Mouse (Mus musculus): ENCODE measurements around the gene Serpina9. TPM values are rescaled to one million over a fixed set of nuclear protein-coding genes. Genes with fewer than 3 reads are reported as not detected.
"Not testable (repeated sequence)": the region's sequence is repeated elsewhere in the genome, so short reads cannot be mapped to it uniquely, and the experiment has no call there.

Gene Serpina9
- total and polyA plus RNA-seq, 3 experiments, result 0.06 TPM; not detected in 2

DNA sequence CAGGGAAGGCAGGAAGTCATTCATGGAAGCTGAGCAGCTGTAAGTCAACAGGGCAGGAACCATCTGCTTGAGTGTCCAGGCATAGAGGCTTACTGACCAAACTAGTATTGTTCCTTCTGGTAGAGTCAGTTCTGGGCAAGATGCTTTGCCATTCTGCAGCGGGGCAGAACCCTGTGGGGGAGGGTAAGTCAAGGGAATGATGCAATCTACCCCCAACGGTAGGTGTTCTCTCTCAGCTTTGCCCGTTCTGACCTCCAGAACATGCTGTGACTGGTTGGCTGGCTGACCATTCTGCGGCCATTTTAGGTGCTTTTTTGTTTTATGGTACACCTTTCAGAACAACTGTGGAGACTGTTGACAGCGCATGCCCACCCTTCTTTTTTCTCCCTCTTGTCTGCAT, 51.2 kb downstream of the Serpina9 start:
- Histone ChIP-seq H3K4me3 (ENCODE audit: control insufficient read depth in 1 of 2, insufficient read depth in 1 of 2, low read depth in 2 of 2, low read length in 2 of 2) (no peak overlapping the region), H3K4me1 (ENCODE audit: control insufficient read depth in 1 of 2, insufficient read depth in 2 of 2, low read length in 2 of 2) (no peaks in the 10 kb centered on the region), H3K79me2 (ENCODE audit: control insufficient read depth, insufficient read depth, low read length, poor library complexity) (no peaks in the 10 kb centered on the region), H3K9me3 (replicated peaks; ENCODE audit: insufficient read depth, low read length) (no peaks in the 10 kb centered on the region), H3K27me3 (ENCODE audit: control insufficient read depth in 1 of 2, insufficient read depth in 2 of 2, low read length in 2 of 2) (no peaks in the 10 kb centered on the region), H3K36me3 (ENCODE audit: control insufficient read depth in 1 of 2, insufficient read depth in 2 of 2, low read length in 2 of 2) (no peaks in the 10 kb centered on the region), H3K9ac (ENCODE audit: control insufficient read depth, low read depth, low read length, poor library complexity, severe bottlenecking) (no peak overlapping the region), H3K27ac (ENCODE audit: control insufficient read depth, low read depth, low read length) (no peak overlapping the region)
- TF ChIP-seq CHD1 (IDR thresholded peaks at IDR 0.05; ENCODE audit: low read depth, low read length), result no peak
- no peak for TF ChIP-seq MYC (IDR thresholded peaks at IDR 0.05; ENCODE audit: low read depth, low read length)
- no peak for TF ChIP-seq MEF2A (IDR thresholded peaks at IDR 0.05; ENCODE audit: extremely low read depth, insufficient replicate concordance, low read depth, low read length, poor library complexity, severe bottlenecking)
- TF ChIP-seq RCOR1 (IDR thresholded peaks at IDR 0.05; ENCODE audit: low read depth, low read length), result no peak
- TF ChIP-seq RAD21 (IDR thresholded peaks at IDR 0.05; ENCODE audit: low read depth, low read length), result no peak
- TF ChIP-seq TBP (IDR thresholded peaks at IDR 0.05; ENCODE audit: low read depth, low read length), result no peak
- TF ChIP-seq CTCF (IDR thresholded peaks at IDR 0.05 in 2 of 3, conservative IDR thresholded peaks at IDR 0.05 in 1 of 3; ENCODE audit: control insufficient read depth in 1 of 3, insufficient read depth in 1 of 3, low read depth in 2 of 3, low read length in 3 of 3, poor library complexity in 1 of 3, severe bottlenecking in 1 of 3), result no peak
- no peak for DNase-seq (ENCODE audit: low read depth, low spot score)

DNA sequence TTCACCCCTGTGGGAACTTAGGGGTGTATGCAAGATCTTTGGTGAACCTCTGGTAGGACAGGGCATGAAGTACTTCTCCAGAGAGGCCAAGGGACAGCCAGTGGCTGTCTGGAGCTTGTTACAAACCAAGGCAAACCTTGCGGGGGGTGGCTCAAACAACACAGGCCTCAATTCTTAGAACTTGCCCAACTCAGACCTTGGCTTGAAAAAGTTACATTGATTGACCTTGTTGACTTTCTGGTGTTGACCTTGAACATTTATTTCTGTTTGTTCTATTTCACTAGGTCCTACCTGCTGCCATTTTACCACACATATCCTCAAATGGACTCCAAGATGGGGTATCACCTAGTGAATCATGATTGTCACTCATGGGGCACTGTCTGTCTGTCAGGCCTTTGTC, 51.8 kb downstream of the Serpina9 start:
- H3K9ac ChIP-seq (ENCODE audit: control insufficient read depth, low read depth, low read length, poor library complexity, severe bottlenecking), result no peak overlapping the region
- no peak for DNase-seq (ENCODE audit: low read depth, low spot score)
- no peaks in the 10 kb centered on the region for H3K79me2 ChIP-seq (ENCODE audit: control insufficient read depth, insufficient read depth, low read length, poor library complexity)
- H3K4me3 ChIP-seq (ENCODE audit: control insufficient read depth in 1 of 2, insufficient read depth in 1 of 2, low read depth in 2 of 2, low read length in 2 of 2), result no peak overlapping the region
- no peaks in the 10 kb centered on the region for H3K9me3 ChIP-seq (replicated peaks; ENCODE audit: insufficient read depth, low read length)
- no peaks in the 10 kb centered on the region for H3K27me3 ChIP-seq (ENCODE audit: control insufficient read depth in 1 of 2, insufficient read depth in 2 of 2, low read length in 2 of 2)
- H3K36me3 ChIP-seq (ENCODE audit: control insufficient read depth in 1 of 2, insufficient read depth in 2 of 2, low read length in 2 of 2), result no peaks in the 10 kb centered on the region
- TF ChIP-seq JUND (IDR thresholded peaks at IDR 0.05; ENCODE audit: low read depth, low read length) (no peak), ZMIZ1 (IDR thresholded peaks at IDR 0.05; ENCODE audit: low read depth, low read length) (no peak), MAZ (IDR thresholded peaks at IDR 0.05; ENCODE audit: low read depth, low read length) (no peak), TCF12 (IDR thresholded peaks at IDR 0.05; ENCODE audit: low read depth, low read length) (no peak), MYC (IDR thresholded peaks at IDR 0.05; ENCODE audit: low read depth, low read length) (no peak), TBP (IDR thresholded peaks at IDR 0.05; ENCODE audit: low read depth, low read length) (no peak), CTCF (IDR thresholded peaks at IDR 0.05 in 2 of 3, conservative IDR thresholded peaks at IDR 0.05 in 1 of 3; ENCODE audit: control insufficient read depth in 1 of 3, insufficient read depth in 1 of 3, low read depth in 2 of 3, low read length in 3 of 3, poor library complexity in 1 of 3, severe bottlenecking in 1 of 3) (no peak), SMC3 (IDR thresholded peaks at IDR 0.05; ENCODE audit: low read depth, low read length) (no peak)
- no peak overlapping the region for H3K27ac ChIP-seq (ENCODE audit: control insufficient read depth, low read depth, low read length)
- H3K4me1 ChIP-seq (ENCODE audit: control insufficient read depth in 1 of 2, insufficient read depth in 2 of 2, low read length in 2 of 2), result no peaks in the 10 kb centered on the region

DNA sequence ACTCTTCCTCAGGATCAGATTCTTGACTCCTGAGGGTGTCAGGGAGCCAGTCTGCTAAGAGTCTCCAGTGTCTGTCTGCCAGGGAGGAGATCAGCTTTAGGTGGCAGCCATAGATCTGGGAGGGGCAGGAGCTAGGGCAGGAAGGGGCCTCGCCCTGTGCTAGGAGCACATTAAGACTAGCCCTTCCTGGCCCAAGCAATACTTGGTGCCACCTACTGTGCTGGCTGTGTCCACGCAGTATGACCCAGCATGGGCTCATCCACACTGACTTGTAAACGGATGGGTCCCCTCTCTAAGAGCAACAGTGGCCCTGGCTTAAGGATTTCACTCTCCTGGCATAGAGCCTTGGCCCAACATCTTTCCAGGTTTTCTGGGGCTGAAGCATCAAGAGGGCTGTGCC, 54.8 kb downstream of the Serpina9 start, which contains the start of gene Serpina1e:
Gene Serpina1e, minus strand, starts transcription at position 178 of the 400 bp plus-strand sequence.
- Histone ChIP-seq H3K27me3 (ENCODE audit: control insufficient read depth in 1 of 2, insufficient read depth in 2 of 2, low read length in 2 of 2) (no peaks in the 10 kb centered on the region), H3K9ac (ENCODE audit: control insufficient read depth, low read depth, low read length, poor library complexity, severe bottlenecking) (no peak within 1 kb of the TSS), H3K36me3 (ENCODE audit: control insufficient read depth in 1 of 2, insufficient read depth in 2 of 2, low read length in 2 of 2) (no peaks in the 10 kb centered on the region), H3K4me3 (ENCODE audit: control insufficient read depth in 1 of 2, insufficient read depth in 1 of 2, low read depth in 2 of 2, low read length in 2 of 2) (no peak within 1 kb of the TSS), H3K4me1 (ENCODE audit: control insufficient read depth in 1 of 2, insufficient read depth in 2 of 2, low read length in 2 of 2) (no peaks in the 10 kb centered on the region), H3K27ac (ENCODE audit: control insufficient read depth, low read depth, low read length) (no peak within 1 kb of the TSS), H3K79me2 (ENCODE audit: control insufficient read depth, insufficient read depth, low read length, poor library complexity) (no peaks in the 10 kb centered on the region), H3K9me3 (replicated peaks; ENCODE audit: insufficient read depth, low read length) (no peaks in the 10 kb centered on the region)
- no peak for TF ChIP-seq POLR2A (IDR thresholded peaks at IDR 0.05; ENCODE audit: control insufficient read depth in 1 of 2, insufficient read depth in 1 of 2, low read depth in 1 of 2, low read length in 2 of 2, poor library complexity in 1 of 2)
- TF ChIP-seq MEF2A (IDR thresholded peaks at IDR 0.05; ENCODE audit: extremely low read depth, insufficient replicate concordance, low read depth, low read length, poor library complexity, severe bottlenecking), result no peak
- TF ChIP-seq BHLHE40 (IDR thresholded peaks at IDR 0.05; ENCODE audit: borderline replicate concordance, low read depth, low read length), result no peak
- no peak for TF ChIP-seq ZMIZ1 (IDR thresholded peaks at IDR 0.05; ENCODE audit: low read depth, low read length)
- TF ChIP-seq RAD21 (IDR thresholded peaks at IDR 0.05; ENCODE audit: low read depth, low read length), result no peak
- TF ChIP-seq MAZ (IDR thresholded peaks at IDR 0.05; ENCODE audit: low read depth, low read length), result no peak
- TF ChIP-seq E2F4 (IDR thresholded peaks at IDR 0.05; ENCODE audit: borderline replicate concordance, low read depth, low read length), result no peak
- no peak for TF ChIP-seq MYB (IDR thresholded peaks at IDR 0.05; ENCODE audit: low read depth, low read length)
- TF ChIP-seq GATA1 (IDR thresholded peaks at IDR 0.05; ENCODE audit: low read depth, low read length), result no peak
- no peak for TF ChIP-seq MYC (IDR thresholded peaks at IDR 0.05; ENCODE audit: low read depth, low read length)
- DNase-seq (ENCODE audit: low read depth, low spot score), result no peak

DNA sequence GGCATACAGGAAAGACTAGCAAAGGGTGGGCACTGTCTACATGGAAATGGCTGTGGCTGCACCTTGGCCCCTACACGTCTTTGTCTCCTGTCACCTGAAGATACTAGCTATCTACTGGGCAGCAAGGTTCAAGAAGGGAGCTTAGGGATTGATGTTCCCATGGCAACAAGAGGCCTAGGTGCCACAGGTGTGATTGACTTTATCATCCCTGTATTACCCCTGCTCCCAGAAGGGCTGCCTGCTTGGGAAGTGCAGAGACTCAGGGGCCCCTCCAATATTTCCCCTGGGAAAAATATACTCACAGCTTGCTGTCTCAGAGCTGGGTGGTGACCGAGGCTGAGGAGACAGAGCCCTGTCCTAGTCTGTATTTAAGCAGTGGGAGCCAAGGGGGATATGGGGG, 57.0 kb downstream of the Serpina9 start:
- H3K36me3 ChIP-seq (ENCODE audit: control insufficient read depth in 1 of 2, insufficient read depth in 2 of 2, low read length in 2 of 2); H3K9me3 ChIP-seq (replicated peaks; ENCODE audit: insufficient read depth, low read length); H3K27ac ChIP-seq (ENCODE audit: control insufficient read depth, low read depth, low read length); H3K4me3 ChIP-seq (ENCODE audit: control insufficient read depth in 1 of 2, insufficient read depth in 1 of 2, low read depth in 2 of 2, low read length in 2 of 2); H3K4me1 ChIP-seq (ENCODE audit: control insufficient read depth in 1 of 2, insufficient read depth in 2 of 2, low read length in 2 of 2); H3K79me2 ChIP-seq (ENCODE audit: control insufficient read depth, insufficient read depth, low read length, poor library complexity); H3K27me3 ChIP-seq (ENCODE audit: control insufficient read depth in 1 of 2, insufficient read depth in 2 of 2, low read length in 2 of 2); DNase-seq (ENCODE audit: low read depth, low spot score); H3K9ac ChIP-seq (ENCODE audit: control insufficient read depth, low read depth, low read length, poor library complexity, severe bottlenecking): not testable (repeated sequence)
